Mouse (Mus musculus) C2C12 (cell line): Measurements from ENCODE around the gene Myo3a. TPM values are rescaled to one million over a fixed set of nuclear protein-coding genes. Genes with fewer than 3 reads are reported as not detected.
"Not testable (repeated sequence)": the region's sequence is repeated elsewhere in the genome, so short reads cannot be mapped to it uniquely, and the experiment has no call there.

Source experiments
- H3K27me3 ChIP-seq: one replicate; pipeline ENCODE4 v1.6.1; 2011; ENCODE audit not compliant: control insufficient read depth, insufficient read depth, insufficient read length
- H3K36me3 ChIP-seq: one replicate; pipeline ENCODE4 v1.6.1; 2011; ENCODE audit not compliant: control insufficient read depth, insufficient read depth
- H3K4me3 ChIP-seq: one replicate; pipeline ENCODE4 v1.5.1; 2011; ENCODE audit warnings: mild to moderate bottlenecking, control low read depth; ENCODE audit not compliant: poor library complexity, insufficient read depth, severe bottlenecking
- H3K79me2 ChIP-seq: one replicate; pipeline ENCODE4 v1.6.1; 2011; ENCODE audit not compliant: control insufficient read depth, insufficient read depth
- H3K79me3 ChIP-seq: one replicate; pipeline ENCODE4 v1.6.1; 2011; ENCODE audit warnings: low read depth, control low read depth
- H3ac ChIP-seq: one replicate; pipeline ENCODE3; 2011; ENCODE audit warnings: low read depth; ENCODE audit not compliant: control insufficient read depth, insufficient read length
- CEBPB ChIP-seq: IDR thresholded peaks from one replicate; pipeline ENCODE4 v1.6.1; 2011; ENCODE audit warnings: low read depth, mild to moderate bottlenecking, control low read depth, moderate library complexity
- CTCF ChIP-seq: IDR thresholded peaks from one replicate; pipeline ENCODE4 v1.5.1; 2011; ENCODE audit not compliant: control insufficient read depth, insufficient read depth, insufficient read length
- FOSL1 ChIP-seq: IDR thresholded peaks from one replicate; pipeline ENCODE4 v1.8.0; 2011; ENCODE audit warnings: mild to moderate bottlenecking, low read length; ENCODE audit not compliant: poor library complexity, insufficient read depth, severe bottlenecking
- MAX ChIP-seq: IDR thresholded peaks from one replicate; pipeline ENCODE4 v1.6.1; 2011; ENCODE audit warnings: mild to moderate bottlenecking, control low read depth
- MYOD1 ChIP-seq: IDR thresholded peaks from one replicate; pipeline ENCODE4 v1.6.1; 2011; ENCODE audit warnings: low read depth; ENCODE audit not compliant: control insufficient read depth, insufficient read length
- MYOG ChIP-seq: IDR thresholded peaks from one replicate; pipeline ENCODE4 v1.6.1; 2011; ENCODE audit not compliant: control insufficient read depth, insufficient read length; ENCODE audit errors: extremely low read depth
- USF1 ChIP-seq: IDR thresholded peaks from one replicate; pipeline ENCODE4 v1.6.1; 2011; ENCODE audit warnings: low read depth, mild to moderate bottlenecking, control low read depth, moderate library complexity
- polyA plus RNA-seq: library from polyadenylated mRNA; unstranded; fragments of >200 nt; fragmentation: generic; extraction: Trizol; gene quantifications from one replicate; pipeline ENCODE4 v1.2.1, GENCODE M21; 2012; ENCODE audit warnings: missing spikeins

Myo3a gene
- polyA plus RNA-seq, 1 experiment: not detected

- no peaks in the 10 kb centered on the region for H3K36me3 ChIP-seq
- no peak for TF ChIP-seq MAX
- TF ChIP-seq MYOD1: no peak
- no peak for TF ChIP-seq MYOG
- no peak for TF ChIP-seq FOSL1
- TF ChIP-seq USF1: no peak
- no peak for TF ChIP-seq CTCF
- no peak for TF ChIP-seq CEBPB
- no peaks in the 10 kb centered on the region for H3K79me2 ChIP-seq
- H3ac ChIP-seq: no peak overlapping the region
- H3K4me3 ChIP-seq: no peak overlapping the region
- no peaks in the 10 kb centered on the region for H3K79me3 ChIP-seq
- H3K27me3 ChIP-seq: no peaks in the 10 kb centered on the region
Measured at GRCm38 (mm10) chr2:22548421-22548820, 321.1 kb downstream of the Myo3a start.

DNA sequence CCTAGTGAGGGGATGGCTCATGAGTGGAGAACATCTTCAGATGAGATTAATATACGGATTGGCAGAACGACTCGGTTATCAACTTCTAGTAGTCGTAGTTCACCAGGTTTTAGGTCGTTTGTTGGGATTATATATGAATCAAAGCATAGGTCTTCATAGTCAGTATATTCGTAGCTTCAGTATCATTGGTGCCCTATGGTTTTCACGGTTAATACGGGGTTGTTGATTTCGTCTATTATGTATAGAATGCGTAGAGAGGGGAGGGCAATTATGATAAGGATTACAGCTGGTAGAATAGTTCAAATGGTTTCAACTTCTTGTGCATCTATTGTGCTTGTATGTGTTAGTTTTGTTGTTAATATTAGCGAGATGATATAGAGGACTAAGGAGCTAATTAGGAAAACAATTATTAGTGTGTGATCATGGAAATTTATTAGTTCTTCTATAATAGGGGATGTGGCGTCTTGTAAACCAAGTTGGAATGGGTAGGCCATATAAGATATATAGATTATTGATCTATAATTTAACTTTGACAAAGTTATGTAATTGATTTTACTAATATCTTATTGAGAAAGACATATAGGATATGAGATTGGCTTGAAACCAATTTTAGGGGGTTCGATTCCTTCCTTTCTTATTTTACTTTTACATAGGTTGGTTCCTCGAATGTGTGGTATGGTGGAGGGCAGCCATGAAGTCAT is 360.3 kb downstream of the Myo3a start:
- H3ac ChIP-seq, H3K27me3 ChIP-seq, H3K79me2 ChIP-seq, H3K36me3 ChIP-seq, H3K79me3 ChIP-seq, H3K4me3 ChIP-seq: not testable (repeated sequence)

DNA sequence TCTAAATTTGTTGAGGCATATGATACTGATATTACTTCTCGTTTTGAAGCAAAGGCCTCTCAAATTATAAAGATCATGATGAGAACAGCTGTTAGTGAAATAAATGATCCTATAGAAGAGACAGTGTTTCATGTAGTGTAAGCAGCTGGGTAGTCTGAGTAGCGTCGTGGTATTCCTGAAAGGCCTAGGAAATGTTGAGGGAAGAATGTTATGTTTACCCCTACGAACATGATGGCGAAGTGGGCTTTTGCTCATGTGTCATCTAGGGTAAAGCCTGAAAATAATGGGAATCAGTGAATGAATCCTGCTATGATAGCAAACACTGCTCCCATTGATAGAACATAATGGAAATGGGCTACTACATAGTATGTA is 360.9 kb downstream of the Myo3a start:
- not testable (repeated sequence) for H3K79me3 ChIP-seq

GRCm38 (mm10) chr2:22588673-22589381 is 361.5 kb downstream of the Myo3a start:
- not testable (repeated sequence) for H3ac ChIP-seq, H3K36me3 ChIP-seq, H3K79me2 ChIP-seq, H3K79me3 ChIP-seq, H3K27me3 ChIP-seq, H3K4me3 ChIP-seq

More for the DNA sequence above, 360.9 kb downstream of the Myo3a start:
- not testable (repeated sequence) for H3K4me3 ChIP-seq, H3K27me3 ChIP-seq, H3K79me2 ChIP-seq, H3K36me3 ChIP-seq, H3ac ChIP-seq

- not testable (repeated sequence) for H3K27me3 ChIP-seq, H3ac ChIP-seq, H3K79me3 ChIP-seq, H3K36me3 ChIP-seq, H3K4me3 ChIP-seq, H3K79me2 ChIP-seq
Measured at GRCm38 (mm10) chr2:22589382-22590205, 362.3 kb downstream of the Myo3a start.

DNA sequence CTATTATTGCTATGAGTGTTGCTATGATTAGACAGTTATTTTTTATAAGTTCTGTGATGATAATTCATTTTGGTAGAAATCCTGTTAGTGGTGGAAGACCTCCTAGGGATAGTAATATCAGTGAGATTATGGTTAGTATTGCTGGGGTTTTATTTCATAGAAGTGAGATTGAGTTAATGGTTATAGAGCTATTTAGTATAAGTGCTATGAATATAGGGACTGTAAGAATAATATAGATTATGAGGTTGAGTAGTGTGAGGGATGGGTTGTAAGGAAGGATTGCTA is 362.8 kb downstream of the Myo3a start:
- Histone ChIP-seq H3K36me3 (no peaks in the 10 kb centered on the region), H3ac (no peak overlapping the region)
- no peak for TF ChIP-seq FOSL1
- no peak for TF ChIP-seq CEBPB
- TF ChIP-seq MAX: no peak
- TF ChIP-seq CTCF: no peak
- no peak for TF ChIP-seq USF1
- TF ChIP-seq MYOG: no peak
- no peak for TF ChIP-seq MYOD1

DNA sequence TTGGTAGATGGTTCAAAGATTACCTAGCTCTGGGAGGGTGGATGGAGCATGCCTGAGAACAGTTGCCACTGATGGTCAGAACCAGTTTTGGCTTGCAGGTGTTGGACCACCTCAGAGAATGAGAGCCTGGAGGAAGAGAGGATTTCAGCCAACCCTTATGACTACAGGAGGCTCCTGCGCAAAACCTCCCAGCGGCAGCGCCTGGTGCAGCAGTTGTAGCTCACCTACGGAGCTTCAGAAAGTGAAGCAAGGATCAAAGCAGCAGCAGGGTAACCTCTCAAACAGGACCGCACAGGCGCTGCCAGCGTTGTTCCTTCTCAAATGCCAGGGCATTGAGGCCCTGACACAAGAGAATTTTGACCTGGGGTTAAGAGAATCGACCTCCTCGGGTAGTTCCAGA is 390.6 kb downstream of the Myo3a start:
- Histone ChIP-seq H3K36me3 (no peaks in the 10 kb centered on the region), H3K79me3 (no peaks in the 10 kb centered on the region), H3K79me2 (no peaks in the 10 kb centered on the region), H3K4me3 (no peak overlapping the region), H3K27me3 (peaks cover 38% of the 10 kb centered on the region), H3ac (no peak overlapping the region)
- TF ChIP-seq MYOG (no peak), MYOD1 (no peak), MAX (no peak), FOSL1 (no peak), USF1 (no peak), CTCF (no peak), CEBPB (no peak)

More for the DNA sequence above, 362.8 kb downstream of the Myo3a start:
- Histone ChIP-seq H3K27me3 (no peaks in the 10 kb centered on the region), H3K79me2 (no peaks in the 10 kb centered on the region), H3K79me3 (no peaks in the 10 kb centered on the region), H3K4me3 (no peak overlapping the region)
